Mouse (Mus musculus) C2C12 (cell line): ENCODE results near the gene Prss35.

Experiments
- CEBPB ChIP-seq: IDR thresholded peaks from one replicate; pipeline ENCODE4 v1.6.1; 2011; ENCODE audit warnings: low read depth, mild to moderate bottlenecking, control low read depth, moderate library complexity
- CTCF ChIP-seq: IDR thresholded peaks from one replicate; pipeline ENCODE4 v1.5.1; 2011; ENCODE audit not compliant: control insufficient read depth, insufficient read depth, insufficient read length
- FOSL1 ChIP-seq: IDR thresholded peaks from one replicate; pipeline ENCODE4 v1.8.0; 2011; ENCODE audit warnings: mild to moderate bottlenecking, low read length; ENCODE audit not compliant: poor library complexity, insufficient read depth, severe bottlenecking
- MAX ChIP-seq: IDR thresholded peaks from one replicate; pipeline ENCODE4 v1.6.1; 2011; ENCODE audit warnings: mild to moderate bottlenecking, control low read depth
- MYOD1 ChIP-seq: IDR thresholded peaks from one replicate; pipeline ENCODE4 v1.6.1; 2011; ENCODE audit warnings: low read depth; ENCODE audit not compliant: control insufficient read depth, insufficient read length
- MYOG ChIP-seq: IDR thresholded peaks from one replicate; pipeline ENCODE4 v1.6.1; 2011; ENCODE audit not compliant: control insufficient read depth, insufficient read length; ENCODE audit errors: extremely low read depth
- USF1 ChIP-seq: IDR thresholded peaks from one replicate; pipeline ENCODE4 v1.6.1; 2011; ENCODE audit warnings: low read depth, mild to moderate bottlenecking, control low read depth, moderate library complexity

DNA sequence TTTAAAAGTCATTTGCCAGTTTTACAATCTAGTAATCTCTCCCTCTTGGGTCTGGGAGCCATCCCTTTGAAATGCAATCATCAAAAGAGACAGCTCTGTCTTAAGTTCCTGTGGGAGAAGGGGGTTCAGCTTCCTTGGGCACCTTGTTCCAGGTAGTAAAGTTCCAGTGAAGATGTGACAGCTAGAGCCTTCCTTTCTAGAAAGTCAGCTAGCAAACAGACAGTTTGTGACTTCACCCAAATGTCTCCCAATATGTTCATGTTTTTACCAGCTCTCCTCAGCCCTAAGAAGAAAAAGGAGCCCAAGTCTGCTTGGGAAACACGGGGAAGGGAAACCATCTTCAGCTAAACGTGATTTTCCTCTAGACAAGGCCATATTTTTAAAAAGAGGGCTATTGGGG, 30.8 kb upstream of the Prss35 start:
- no peak for TF ChIP-seq MYOG
- no peak for TF ChIP-seq CTCF
- no peak for TF ChIP-seq MAX
- no peak for TF ChIP-seq USF1
- TF ChIP-seq MYOD1, result no peak
- no peak for TF ChIP-seq CEBPB
- TF ChIP-seq FOSL1, result no peak
